Mouse (Mus musculus) retina, postnatal 7 days (tissue): ENCODE measurements around the gene Olfr1097.

Source experiments
- DNase-seq: peaks from one replicate; pipeline ENCODE4 v3.0.0-alpha.2; 2012; ENCODE audit warnings: low read depth, low spot score

The Olfr1097 gene

DNA sequence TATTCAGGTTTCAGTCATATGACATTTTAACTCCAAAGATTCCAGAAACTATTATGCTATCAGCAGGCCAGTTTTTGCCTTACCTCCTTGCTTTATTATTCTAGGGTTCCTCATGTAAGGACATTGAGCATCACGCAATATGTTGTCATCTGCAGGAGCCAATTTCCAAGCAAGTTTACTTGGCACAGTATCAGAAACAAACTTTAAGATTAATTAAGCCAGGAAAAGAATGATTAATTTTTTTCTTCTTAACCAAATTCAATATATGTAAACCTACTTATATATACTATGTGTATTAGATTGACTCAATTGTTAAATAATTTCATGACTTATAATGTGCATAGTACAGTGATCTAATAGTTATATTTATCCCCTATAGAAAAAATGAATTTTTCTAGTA is at the start of gene Olfr1097:
Gene Olfr1097 (minus strand): TSS at position 101 of the 400 bp plus-strand sequence.
- DNase-seq: no peak

DNA sequence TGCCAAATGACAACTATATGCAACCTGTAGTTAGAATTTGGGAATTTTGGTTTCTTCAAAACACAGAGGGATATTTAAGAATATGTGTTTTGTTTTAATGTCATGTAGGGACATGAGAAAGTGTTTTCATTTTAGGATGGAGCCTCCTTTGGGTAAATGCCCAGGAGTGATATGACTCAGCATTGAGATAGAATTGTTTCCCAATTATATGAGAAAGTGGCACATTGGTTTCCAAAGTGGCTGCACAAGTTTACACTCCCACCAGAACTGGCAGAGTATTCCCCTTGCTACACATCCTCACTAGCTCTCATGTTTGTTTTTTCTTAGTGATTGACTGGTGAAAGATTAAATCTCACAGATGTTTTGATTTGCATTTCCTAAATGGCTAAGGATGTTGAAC is 34.5 kb upstream of the Olfr1097 start:
- no peak for DNase-seq

DNA sequence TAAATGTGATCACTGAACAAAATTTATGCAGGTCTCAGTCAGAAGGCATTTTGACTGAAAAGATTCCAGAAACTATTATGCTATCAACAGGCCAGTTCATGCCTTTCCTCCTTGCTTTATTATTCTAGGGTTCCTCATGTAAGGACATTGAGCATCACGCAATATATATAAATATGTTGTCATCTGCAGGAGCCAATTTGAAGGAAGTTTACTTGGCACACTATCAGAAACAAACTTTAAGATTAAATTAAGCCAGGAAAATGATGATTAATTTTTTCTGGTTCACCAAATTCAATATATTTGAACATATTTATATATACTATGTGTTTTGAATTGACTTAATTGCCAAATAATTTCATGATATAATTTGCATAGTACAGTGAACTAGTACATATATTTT is 32.4 kb upstream of the Olfr1097 start, which contains the start of gene Olfr1098:
Gene Olfr1098 (minus strand): TSS at position 101 of the 400 bp plus-strand sequence.
- DNase-seq: no peak

DNA sequence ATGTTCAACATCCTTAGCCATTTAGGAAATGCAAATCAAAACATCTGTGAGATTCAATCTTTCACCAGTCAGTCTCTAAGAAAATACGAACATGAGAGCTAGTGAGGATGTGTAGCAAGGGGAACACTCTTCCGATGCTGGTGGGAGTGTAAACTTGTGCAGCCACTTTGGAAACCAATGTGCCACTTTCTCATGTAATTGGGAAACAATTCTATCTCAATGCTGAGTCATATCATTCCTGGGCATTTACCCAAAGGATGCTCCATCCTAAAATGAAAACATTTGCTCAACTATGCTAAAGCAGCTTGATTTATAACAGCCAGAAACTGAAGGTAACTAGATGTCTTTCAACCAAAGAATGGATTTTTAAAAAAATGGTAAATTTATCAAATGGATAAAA is 13.6 kb upstream of the Olfr1097 start:
- no peak for DNase-seq

DNA sequence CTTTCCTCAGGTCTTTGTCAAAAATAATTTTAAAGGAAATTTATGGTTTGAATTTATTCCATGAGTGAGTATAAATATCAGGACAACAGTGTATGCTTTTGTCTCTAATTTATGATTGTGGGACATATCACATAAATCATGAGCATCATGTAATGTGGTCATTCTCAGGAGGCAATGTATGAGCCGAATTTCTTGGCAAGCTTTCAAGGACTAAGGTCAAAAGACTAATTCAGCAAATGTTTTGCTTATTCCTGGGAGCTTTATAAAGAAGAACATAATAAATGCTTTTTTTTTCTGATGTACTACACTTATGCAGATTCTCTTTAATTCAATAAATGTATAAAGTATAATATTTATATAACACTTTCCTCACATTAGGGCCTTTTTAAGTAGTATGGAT is 17.3 kb downstream of the Olfr1097 start, which contains the start of gene Gm13723:
Gene Gm13723 (minus strand): TSS at position 101 of the 400 bp plus-strand sequence.
- no peak for DNase-seq

DNA sequence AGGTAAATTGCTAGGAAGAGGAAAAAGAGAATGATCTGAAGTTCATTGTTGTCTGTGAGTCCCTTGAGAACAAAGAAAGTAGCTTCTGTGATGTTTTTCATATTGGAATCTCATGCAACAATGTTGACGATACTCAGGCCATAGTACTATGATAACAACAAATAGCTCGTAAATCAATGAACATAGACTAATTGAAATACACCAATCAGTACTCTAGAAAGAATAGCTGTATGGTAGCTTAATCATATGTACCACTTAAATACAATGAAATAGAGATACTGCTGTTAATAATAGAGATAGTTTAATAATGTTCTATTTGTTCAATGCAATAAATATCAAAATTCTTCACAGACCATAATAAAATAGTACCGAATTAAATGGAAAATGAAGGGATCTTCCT is 40.4 kb downstream of the Olfr1097 start, which contains the start of gene Olfr1095:
Gene Olfr1095 (minus strand): TSS at position 101 of the 400 bp plus-strand sequence.
- DNase-seq: no peak
